In genomic region chr12:103103601-103104000, GRCm38 (mm10) we compare ENCODE assay signal across 9 mouse cellular contexts.
A peak's percentile ranks its signal among the peaks of the same experiment; 100 is the strongest.
DNase-seq lines count a peak whose midpoint lies in the region; ATAC-seq and TF ChIP-seq lines count a peak whose summit lies in the region.
"Had no signal": no experiment of that assay in that cellular context is flagged by ENCODE, and none has a peak within 500 bp of the region (broad histone marks: within the 10 kb centered on the region; RNA-seq: fewer than 3 reads in every experiment).

No protein-coding gene starts in this region.

- H3K27ac ChIP-seq in hindbrain, embryonic 12.5 days: no peak overlapping the region
- no peak overlapping the region for H3K27ac ChIP-seq in hindbrain, postnatal 0 days
- H3K27ac ChIP-seq in MEL (ENCODE audit: control insufficient read depth, low read depth, low read length): no peak overlapping the region
- no peak overlapping the region for H3K27ac ChIP-seq in limb, embryonic 11.5 days (replicated peaks; ENCODE audit: low read depth, low read length)

- no peak for ATAC-seq in hindbrain, embryonic 12.5 days (ENCODE audit: low FRiP score)
- ATAC-seq in hindbrain, postnatal 0 days: no peak
- no peak for ATAC-seq in limb, embryonic 11.5 days (ENCODE audit: insufficient number of reproducible peaks, low FRiP score, low TSS enrichment, low read depth)

- no peak for TF ChIP-seq RAD21 in MEL (IDR thresholded peaks at IDR 0.05; ENCODE audit: low read depth, low read length)

- H3K9ac ChIP-seq in hindbrain, embryonic 12.5 days: no peak overlapping the region
- no peak overlapping the region for H3K9ac ChIP-seq in hindbrain, postnatal 0 days (replicated peaks; ENCODE audit: low read length)
- H3K9ac ChIP-seq in MEL (ENCODE audit: control insufficient read depth, low read depth, low read length, poor library complexity, severe bottlenecking): no peak overlapping the region
- H3K9ac ChIP-seq in limb, embryonic 11.5 days (ENCODE audit: low read length): no peak overlapping the region

- no peak overlapping the region for H3K4me3 ChIP-seq in hindbrain, embryonic 12.5 days
- no peak overlapping the region for H3K4me3 ChIP-seq in hindbrain, postnatal 0 days (ENCODE audit: low read length)
- no peak overlapping the region for H3K4me3 ChIP-seq in MEL (ENCODE audit: control insufficient read depth in 1 of 2, insufficient read depth in 1 of 2, low read depth in 2 of 2, low read length in 2 of 2)
- no peak overlapping the region for H3K4me3 ChIP-seq in limb, embryonic 11.5 days (ENCODE audit: low read depth, low read length)
- H3K4me3 ChIP-seq: erythroblast, embryonic 14.5 days had no signal

- DNase-seq in hindbrain, postnatal 0 days (ENCODE audit: low spot score): no peak
- DNase-seq in A20 (ENCODE audit: low read depth, low spot score) (peak; percentile 46), MEL (ENCODE audit: low read depth, low spot score) (peak; percentile 19)
- DNase-seq in limb, embryonic 11.5 days (ENCODE audit: low spot score): peak; percentile 34
- DNase-seq in cerebellum, postnatal 36 days: no peak
- DNase-seq in urinary bladder, adult 18-20 months (ENCODE audit: low spot score in 2 of 2): no peak
- DNase-seq in layer of hippocampus, postnatal 14 days (ENCODE audit: low spot score in 2 of 2): no peak

- no peaks in the 10 kb centered on the region for H3K9me3 ChIP-seq in hindbrain, embryonic 12.5 days (replicated peaks)
- H3K9me3 ChIP-seq in hindbrain, postnatal 0 days (ENCODE audit: low read length): no peaks in the 10 kb centered on the region
- no peaks in the 10 kb centered on the region for H3K9me3 ChIP-seq in MEL (replicated peaks; ENCODE audit: insufficient read depth, low read length)
- H3K9me3 ChIP-seq in limb, embryonic 11.5 days (ENCODE audit: control insufficient read depth, low read length): no peaks in the 10 kb centered on the region

- WGBS in hindbrain, embryonic 12.5 days: 31% methylated on average over 5 of the region's 5 CpGs
- 20% methylated on average over 5 of the region's 5 CpGs for WGBS in hindbrain, postnatal 0 days
- 22% methylated on average over 5 of the region's 5 CpGs for WGBS in limb, embryonic 11.5 days

- H3K4me2 ChIP-seq in hindbrain, embryonic 12.5 days (replicated peaks): 0 out of 2 replicates have a peak overlapping the region, but pooled peaks have one; percentile 9
- no peak overlapping the region for H3K4me2 ChIP-seq in hindbrain, postnatal 0 days (ENCODE audit: low read depth, low read length)
- 0 out of 2 replicates have a peak overlapping the region, but pooled peaks have one; percentile 12 for H3K4me2 ChIP-seq in limb, embryonic 11.5 days (ENCODE audit: low read depth, severe bottlenecking)

- no peak for TF ChIP-seq EP300 in MEL (IDR thresholded peaks at IDR 0.05; ENCODE audit: low read depth in 1 of 2, low read length in 2 of 2)

- H3K4me1 ChIP-seq in hindbrain, embryonic 12.5 days: no peaks in the 10 kb centered on the region
- no peaks in the 10 kb centered on the region for H3K4me1 ChIP-seq in hindbrain, postnatal 0 days (ENCODE audit: insufficient read depth, low read length)
- H3K4me1 ChIP-seq in MEL (ENCODE audit: control insufficient read depth in 1 of 2, insufficient read depth in 2 of 2, low read length in 2 of 2): no peaks in the 10 kb centered on the region
- no peaks in the 10 kb centered on the region for H3K4me1 ChIP-seq in limb, embryonic 11.5 days (ENCODE audit: control insufficient read depth, insufficient read depth, low read length)

- TF ChIP-seq POLR2A in MEL (IDR thresholded peaks at IDR 0.05; ENCODE audit: control insufficient read depth in 1 of 2, insufficient read depth in 1 of 2, low read depth in 1 of 2, low read length in 2 of 2, poor library complexity in 1 of 2): no peak

- H3K79me2 ChIP-seq in MEL (ENCODE audit: control insufficient read depth, insufficient read depth, low read length, poor library complexity): no peaks in the 10 kb centered on the region

- H3K27me3 ChIP-seq in hindbrain, embryonic 12.5 days: no peaks in the 10 kb centered on the region
- H3K27me3 ChIP-seq in hindbrain, postnatal 0 days (ENCODE audit: insufficient read depth, low read length): no peaks in the 10 kb centered on the region
- no peaks in the 10 kb centered on the region for H3K27me3 ChIP-seq in MEL (ENCODE audit: control insufficient read depth in 1 of 2, insufficient read depth in 2 of 2, low read length in 2 of 2)
- H3K27me3 ChIP-seq in limb, embryonic 11.5 days (ENCODE audit: control insufficient read depth, insufficient read depth, low read length): no peaks in the 10 kb centered on the region

- peaks cover 18% of the 10 kb centered on the region for H3K36me3 ChIP-seq in hindbrain, embryonic 12.5 days
- H3K36me3 ChIP-seq in hindbrain, postnatal 0 days (ENCODE audit: insufficient read depth, low read length): peaks cover 20% of the 10 kb centered on the region
- H3K36me3 ChIP-seq in MEL (ENCODE audit: control insufficient read depth in 1 of 2, insufficient read depth in 2 of 2, low read length in 2 of 2): no peaks in the 10 kb centered on the region
- H3K36me3 ChIP-seq in limb, embryonic 11.5 days (ENCODE audit: control insufficient read depth, insufficient read depth, low read length): no peaks in the 10 kb centered on the region

- TF ChIP-seq CTCF in hindbrain, postnatal 0 days (IDR thresholded peaks at IDR 0.05; ENCODE audit: low read depth): no peak
- no peak for TF ChIP-seq CTCF in MEL (IDR thresholded peaks at IDR 0.05 in 2 of 3, conservative IDR thresholded peaks at IDR 0.05 in 1 of 3; ENCODE audit: control insufficient read depth in 1 of 3, insufficient read depth in 1 of 3, low read depth in 2 of 3, low read length in 3 of 3, poor library complexity in 1 of 3, severe bottlenecking in 1 of 3)

TF ChIP-seq in MEL, 35 proteins besides CTCF, POLR2A, EP300 and RAD21:
- no peak for TF ChIP-seq MYC (IDR thresholded peaks at IDR 0.05; ENCODE audit: low read depth, low read length)
- no peak for TF ChIP-seq MAFK (IDR thresholded peaks at IDR 0.05; ENCODE audit: borderline replicate concordance, low read depth, low read length)
- TF ChIP-seq USF2 (IDR thresholded peaks at IDR 0.05; ENCODE audit: borderline replicate concordance in 1 of 2, insufficient read depth in 1 of 2, low read depth in 1 of 2, low read length in 2 of 2): no peak
- TF ChIP-seq ZKSCAN1 (IDR thresholded peaks at IDR 0.05; ENCODE audit: low read depth, low read length): no peak
- no peak for TF ChIP-seq MEF2A (IDR thresholded peaks at IDR 0.05; ENCODE audit: extremely low read depth, insufficient replicate concordance, low read depth, low read length, poor library complexity, severe bottlenecking)
- no peak for TF ChIP-seq USF1 (IDR thresholded peaks at IDR 0.05; ENCODE audit: low read depth, low read length)
- no peak for TF ChIP-seq ZMIZ1 (IDR thresholded peaks at IDR 0.05; ENCODE audit: low read depth, low read length)
- TF ChIP-seq ETS1 (IDR thresholded peaks at IDR 0.05; ENCODE audit: low read depth, low read length): no peak
- no peak for TF ChIP-seq CHD1 (IDR thresholded peaks at IDR 0.05; ENCODE audit: low read depth, low read length)
- no peak for TF ChIP-seq MYB (IDR thresholded peaks at IDR 0.05; ENCODE audit: low read depth, low read length)
- TF ChIP-seq POLR2AphosphoS5 (IDR thresholded peaks at IDR 0.05; ENCODE audit: borderline replicate concordance, low read depth, low read length): no peak
- TF ChIP-seq NELFE (IDR thresholded peaks at IDR 0.05; ENCODE audit: low read depth, low read length): no peak
- no peak for TF ChIP-seq NRF1 (IDR thresholded peaks at IDR 0.05; ENCODE audit: insufficient read depth, low read depth, low read length, poor library complexity, severe bottlenecking)
- TF ChIP-seq JUND (IDR thresholded peaks at IDR 0.05; ENCODE audit: low read depth, low read length): no peak
- no peak for TF ChIP-seq UBTF (IDR thresholded peaks at IDR 0.05; ENCODE audit: borderline replicate concordance, insufficient read depth, low read depth, low read length)
- no peak for TF ChIP-seq GATA1 (IDR thresholded peaks at IDR 0.05; ENCODE audit: low read depth, low read length)
- TF ChIP-seq TBP (IDR thresholded peaks at IDR 0.05; ENCODE audit: low read depth, low read length): no peak
- TF ChIP-seq SIN3A (IDR thresholded peaks at IDR 0.05; ENCODE audit: low read length): no peak
- TF ChIP-seq GABPA (IDR thresholded peaks at IDR 0.05; ENCODE audit: low read depth, low read length): no peak

Comparison
In these comparisons a context has a peak if more than half of its experiments do, and no peak if none do; other contexts are left out.
1. DNase-seq: peak in A20 (single experiment), MEL (single experiment) and limb, embryonic 11.5 days (single experiment); none in hindbrain, postnatal 0 days (single experiment), cerebellum, postnatal 36 days (0 of 2), urinary bladder, adult 18-20 months (0 of 2) and layer of hippocampus, postnatal 14 days (0 of 2).